Mouse (Mus musculus): Measurements from ENCODE around the gene Tbx3. TPM values are rescaled to one million over a fixed set of nuclear protein-coding genes. Genes with fewer than 3 reads are reported as not detected.

Tbx3 gene
- polyA plus RNA-seq, 1 experiment, result not detected

DNA sequence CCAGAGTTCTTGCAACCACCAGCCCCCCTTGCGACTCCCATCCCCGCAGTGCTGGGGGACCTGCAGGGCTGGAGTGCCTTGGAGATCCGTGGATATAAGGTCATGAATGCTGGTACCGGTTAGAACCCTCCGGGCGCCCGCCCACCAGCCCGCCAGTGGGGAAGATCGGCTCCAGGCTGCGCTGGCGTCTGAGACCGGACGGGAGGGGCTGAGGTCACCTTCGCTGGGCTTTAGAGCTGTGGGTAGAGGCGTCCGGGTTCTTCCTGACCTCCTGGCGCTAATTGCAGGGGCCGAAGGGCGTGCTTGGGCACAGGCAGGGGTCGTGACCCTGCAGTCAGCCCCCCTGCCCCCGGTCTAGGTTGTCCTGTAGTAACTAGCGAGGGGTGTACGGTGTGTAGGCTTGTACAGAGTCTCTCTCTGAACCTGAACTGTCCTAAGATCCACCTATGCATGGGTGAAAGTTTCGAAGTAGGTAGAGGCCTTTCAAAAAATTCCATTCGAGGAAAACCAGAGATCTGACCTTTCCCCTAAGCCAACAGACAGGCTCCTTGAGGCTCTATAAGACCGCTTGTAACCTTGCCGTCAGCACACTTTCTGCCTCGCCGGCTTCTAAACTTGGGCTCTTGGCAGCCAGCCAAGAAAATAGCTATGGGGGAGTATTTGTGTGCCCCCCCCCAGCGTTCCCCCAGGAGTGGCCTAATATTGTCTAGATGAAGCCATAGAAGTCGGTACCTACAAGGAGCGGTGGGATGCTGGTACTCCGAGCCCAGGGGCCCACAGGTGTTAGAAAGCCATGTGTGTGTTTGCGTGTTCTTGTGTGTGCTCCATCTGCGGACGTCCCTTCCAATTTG lies 16.8 kb downstream of the Tbx3 start:
- no peak overlapping the region for H3K4me3 ChIP-seq (replicated peaks)
- peaks cover 70% of the 10 kb centered on the region for H3K27me3 ChIP-seq (ENCODE audit: control insufficient read depth)
- TF ChIP-seq TAL1 (IDR thresholded peaks at IDR 0.05; ENCODE audit: low read length) (no peak), GATA1 (IDR thresholded peaks at IDR 0.05; ENCODE audit: low read length) (no peak)
- H3K9me3 ChIP-seq (ENCODE audit: control insufficient read depth, low read length), result no peaks in the 10 kb centered on the region
- H3K4me1 ChIP-seq (ENCODE audit: control insufficient read depth), result no peaks in the 10 kb centered on the region
- no peaks in the 10 kb centered on the region for H3K36me3 ChIP-seq (ENCODE audit: control insufficient read depth)

- H3K4me3 ChIP-seq (replicated peaks), result no peak overlapping the region
- H3K27me3 ChIP-seq (ENCODE audit: control insufficient read depth), result peaks cover 64% of the 10 kb centered on the region
- H3K4me1 ChIP-seq (ENCODE audit: control insufficient read depth), result no peaks in the 10 kb centered on the region
- TF ChIP-seq GATA1 (IDR thresholded peaks at IDR 0.05; ENCODE audit: low read length), result no peak
- TF ChIP-seq TAL1 (IDR thresholded peaks at IDR 0.05; ENCODE audit: low read length), result no peak
- H3K36me3 ChIP-seq (ENCODE audit: control insufficient read depth), result no peaks in the 10 kb centered on the region
- H3K9me3 ChIP-seq (ENCODE audit: control insufficient read depth, low read length), result no peaks in the 10 kb centered on the region
Measured at GRCm38 (mm10) chr5:119687856-119688206, 17.4 kb downstream of the Tbx3 start.

- Histone ChIP-seq H3K27me3 (ENCODE audit: control insufficient read depth) (peaks cover 59% of the 10 kb centered on the region), H3K9me3 (ENCODE audit: control insufficient read depth, low read length) (no peaks in the 10 kb centered on the region)
Measured at GRCm38 (mm10) chr5:119688306-119688705, 17.8 kb downstream of the Tbx3 start.

DNA sequence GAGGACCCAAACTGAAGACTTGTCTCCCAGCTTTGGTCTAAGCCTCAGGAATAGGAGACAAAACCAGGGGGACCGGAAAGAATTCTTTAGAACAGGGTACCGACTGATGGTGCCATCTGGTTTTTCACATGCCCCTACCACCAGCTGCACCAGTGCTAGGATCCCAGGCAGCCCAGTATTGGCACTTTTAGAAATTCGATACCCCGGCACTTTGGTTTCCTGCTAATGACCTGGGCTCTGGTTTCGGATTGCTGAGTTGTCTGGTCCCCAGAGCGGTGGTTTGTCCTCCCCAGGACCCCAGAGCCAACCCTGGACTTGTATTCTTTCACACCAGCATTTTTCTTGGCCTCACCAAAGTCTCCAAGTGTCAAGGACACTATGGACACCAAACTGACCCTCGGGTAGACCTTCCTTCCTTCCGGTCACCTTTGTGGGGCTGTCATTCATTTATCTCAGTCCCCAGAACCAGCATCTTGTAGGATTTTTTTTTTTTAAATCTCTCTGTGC lies 18.5 kb downstream of the Tbx3 start:
- H3K4me1 ChIP-seq (ENCODE audit: control insufficient read depth), result no peaks in the 10 kb centered on the region
- no peaks in the 10 kb centered on the region for H3K9me3 ChIP-seq (ENCODE audit: control insufficient read depth, low read length)
- H3K27me3 ChIP-seq (ENCODE audit: control insufficient read depth), result peaks cover 53% of the 10 kb centered on the region
- H3K4me3 ChIP-seq (replicated peaks), result no peak overlapping the region
- no peak for TF ChIP-seq TAL1 (IDR thresholded peaks at IDR 0.05; ENCODE audit: low read length)
- TF ChIP-seq GATA1 (IDR thresholded peaks at IDR 0.05; ENCODE audit: low read length), result no peak
- no peaks in the 10 kb centered on the region for H3K36me3 ChIP-seq (ENCODE audit: control insufficient read depth)

More at GRCm38 (mm10) chr5:119688306-119688705, 17.8 kb downstream of the Tbx3 start:
- no peak overlapping the region for H3K4me3 ChIP-seq (replicated peaks)
- TF ChIP-seq TAL1 (IDR thresholded peaks at IDR 0.05; ENCODE audit: low read length) (no peak), GATA1 (IDR thresholded peaks at IDR 0.05; ENCODE audit: low read length) (no peak)
- H3K4me1 ChIP-seq (ENCODE audit: control insufficient read depth), result no peaks in the 10 kb centered on the region
- H3K36me3 ChIP-seq (ENCODE audit: control insufficient read depth), result no peaks in the 10 kb centered on the region

- no peak overlapping the region for H3K4me3 ChIP-seq (replicated peaks)
- TF ChIP-seq GATA1 (IDR thresholded peaks at IDR 0.05; ENCODE audit: low read length) (no peak), TAL1 (IDR thresholded peaks at IDR 0.05; ENCODE audit: low read length) (no peak)
- no peaks in the 10 kb centered on the region for H3K9me3 ChIP-seq (ENCODE audit: control insufficient read depth, low read length)
- H3K27me3 ChIP-seq (ENCODE audit: control insufficient read depth), result peaks cover 49% of the 10 kb centered on the region
- no peaks in the 10 kb centered on the region for H3K4me1 ChIP-seq (ENCODE audit: control insufficient read depth)
- no peaks in the 10 kb centered on the region for H3K36me3 ChIP-seq (ENCODE audit: control insufficient read depth)
Measured at GRCm38 (mm10) chr5:119689501-119689900, 19.0 kb downstream of the Tbx3 start.

DNA sequence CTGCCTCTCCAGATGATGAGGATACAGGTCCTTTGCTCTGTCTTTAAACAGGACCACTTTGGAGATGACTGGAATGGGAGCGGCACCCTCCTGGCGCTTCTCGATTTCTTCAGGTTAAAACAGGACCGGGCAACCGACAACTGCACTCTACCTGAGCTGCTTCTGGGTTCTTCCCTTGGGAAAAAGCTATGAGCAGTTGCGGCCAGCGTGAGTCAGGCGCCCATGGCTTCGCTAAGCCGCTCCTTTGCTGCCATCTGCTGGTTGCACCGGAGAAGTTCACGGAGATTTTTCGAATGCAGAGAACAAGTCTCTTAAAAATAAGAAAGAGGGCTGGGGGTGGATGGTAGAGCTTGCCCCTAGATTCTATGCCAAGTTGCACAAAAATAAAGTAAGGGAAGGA lies 20.6 kb downstream of the Tbx3 start:
- no peak overlapping the region for H3K4me3 ChIP-seq (replicated peaks)
- no peak for TF ChIP-seq GATA1 (IDR thresholded peaks at IDR 0.05; ENCODE audit: low read length)
- no peak for TF ChIP-seq TAL1 (IDR thresholded peaks at IDR 0.05; ENCODE audit: low read length)
- peaks cover 33% of the 10 kb centered on the region for H3K27me3 ChIP-seq (ENCODE audit: control insufficient read depth)
- H3K9me3 ChIP-seq (ENCODE audit: control insufficient read depth, low read length), result no peaks in the 10 kb centered on the region
- H3K4me1 ChIP-seq (ENCODE audit: control insufficient read depth), result no peaks in the 10 kb centered on the region
- H3K36me3 ChIP-seq (ENCODE audit: control insufficient read depth), result no peaks in the 10 kb centered on the region

- no peaks in the 10 kb centered on the region for H3K4me1 ChIP-seq (ENCODE audit: control insufficient read depth)
- H3K4me3 ChIP-seq (replicated peaks), result no peak overlapping the region
- H3K9me3 ChIP-seq (ENCODE audit: control insufficient read depth, low read length), result no peaks in the 10 kb centered on the region
- peaks cover 20% of the 10 kb centered on the region for H3K27me3 ChIP-seq (ENCODE audit: control insufficient read depth)
- no peak for TF ChIP-seq TAL1 (IDR thresholded peaks at IDR 0.05; ENCODE audit: low read length)
- TF ChIP-seq GATA1 (IDR thresholded peaks at IDR 0.05; ENCODE audit: low read length), result no peak
- H3K36me3 ChIP-seq (ENCODE audit: control insufficient read depth), result no peaks in the 10 kb centered on the region
Measured at GRCm38 (mm10) chr5:119692425-119692824, 22.0 kb downstream of the Tbx3 start.

DNA sequence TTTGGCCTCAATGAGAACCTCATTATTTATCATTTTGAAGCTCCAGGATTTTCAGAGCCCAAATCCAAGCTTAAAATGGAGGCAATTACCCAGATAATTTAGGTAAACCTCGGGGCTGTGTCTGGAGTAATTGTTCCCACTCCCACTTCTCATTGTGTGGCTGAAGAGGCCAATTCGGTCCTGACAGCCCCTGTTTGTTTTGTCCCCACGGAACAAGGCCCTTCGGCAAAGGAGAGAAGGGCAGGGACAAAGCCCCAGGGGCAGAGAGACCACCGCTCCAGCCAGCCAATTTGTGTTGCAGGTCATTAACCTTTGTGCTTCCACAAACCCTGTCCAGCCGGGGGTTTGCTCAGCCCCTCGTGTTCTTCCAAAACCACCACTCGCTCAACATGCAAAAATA lies 24.4 kb downstream of the Tbx3 start:
- Histone ChIP-seq H3K4me1 (ENCODE audit: control insufficient read depth) (no peaks in the 10 kb centered on the region), H3K4me3 (replicated peaks) (no peak overlapping the region), H3K27me3 (ENCODE audit: control insufficient read depth) (no peaks in the 10 kb centered on the region; the same call in 1 of the 2 replicates), H3K9me3 (ENCODE audit: control insufficient read depth, low read length) (no peaks in the 10 kb centered on the region), H3K36me3 (ENCODE audit: control insufficient read depth) (no peaks in the 10 kb centered on the region)
- TF ChIP-seq GATA1 (IDR thresholded peaks at IDR 0.05; ENCODE audit: low read length), result no peak
- no peak for TF ChIP-seq TAL1 (IDR thresholded peaks at IDR 0.05; ENCODE audit: low read length)

DNA sequence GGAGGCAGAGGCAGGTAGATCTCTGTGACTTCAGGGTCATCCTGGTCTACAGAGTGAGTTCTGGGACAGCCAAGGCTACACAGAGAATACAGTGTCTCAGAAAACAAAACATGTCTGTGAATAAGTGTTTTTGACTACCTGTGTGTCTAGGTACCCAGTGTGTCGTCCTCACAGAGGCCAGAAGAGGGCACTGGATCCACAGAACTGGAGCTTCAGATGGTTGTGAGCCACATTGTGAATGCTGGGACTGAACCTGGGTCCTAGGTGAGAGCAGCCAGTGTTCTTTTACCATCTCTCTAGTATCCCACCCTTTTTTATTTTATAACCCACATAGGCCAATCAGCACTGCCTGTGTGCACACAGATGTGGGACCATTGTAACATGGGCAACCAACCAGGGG lies 32.6 kb downstream of the Tbx3 start:
- no peak for TF ChIP-seq TAL1 (IDR thresholded peaks at IDR 0.05; ENCODE audit: low read length)
- TF ChIP-seq GATA1 (IDR thresholded peaks at IDR 0.05; ENCODE audit: low read length), result no peak
- peaks cover 20% of the 10 kb centered on the region for H3K27me3 ChIP-seq (ENCODE audit: control insufficient read depth)
- H3K4me3 ChIP-seq (replicated peaks), result no peak overlapping the region
- no peaks in the 10 kb centered on the region for H3K36me3 ChIP-seq (ENCODE audit: control insufficient read depth)
- H3K4me1 ChIP-seq (ENCODE audit: control insufficient read depth), result no peaks in the 10 kb centered on the region
- H3K9me3 ChIP-seq (ENCODE audit: control insufficient read depth, low read length), result no peaks in the 10 kb centered on the region
